Mouse (Mus musculus) kidney, adult 2 months (tissue): ENCODE results near the gene Prim2.

ENCODE experiments used
- CTCF ChIP-seq: fragments of 200-500 bp; conservative IDR thresholded peaks from 2 replicates; pipeline ENCODE4 v1.5.1; 2011; ENCODE audit warnings: low read depth, mild to moderate bottlenecking, control low read depth, low read length, moderate library complexity, mixed read lengths; ENCODE audit not compliant: insufficient read depth, insufficient read length
- POLR2A ChIP-seq: fragments of 200-500 bp; IDR thresholded peaks from one replicate; pipeline ENCODE4 v1.6.1; 2011; ENCODE audit warnings: low read depth, low read length, control low read depth

DNA sequence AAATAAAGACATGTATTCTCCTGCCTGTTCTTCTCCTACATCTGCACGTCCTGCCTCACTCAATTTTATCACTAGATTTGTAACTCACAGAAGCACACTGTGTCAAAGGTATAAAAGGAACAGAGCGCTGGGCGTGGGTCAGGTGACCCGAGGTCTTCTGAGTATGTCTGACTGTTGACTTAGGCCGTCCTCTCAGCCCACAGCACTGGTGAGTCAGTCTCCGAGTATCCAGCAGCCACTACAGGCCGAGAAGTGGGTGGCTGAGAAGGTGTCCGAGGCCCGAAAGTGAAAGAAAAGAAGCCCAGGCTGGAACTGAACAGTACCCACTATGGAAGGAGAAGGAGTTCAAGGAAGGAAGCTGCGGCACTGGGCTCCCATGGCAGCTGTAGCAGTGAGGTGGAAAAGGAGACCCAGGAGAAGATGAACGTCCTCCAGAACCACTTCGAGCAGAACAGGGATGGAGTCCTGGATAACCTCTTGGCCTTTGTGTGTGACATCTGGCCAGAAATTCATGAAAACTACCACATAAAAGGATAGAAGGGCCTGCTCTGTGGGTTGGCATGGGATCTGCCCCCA is 11.9 kb downstream of the Prim2 start:
- no peak for TF ChIP-seq CTCF
- no peak for TF ChIP-seq POLR2A
